Mouse (Mus musculus): ENCODE data around the gene Sun5. TPM values are rescaled to one million over a fixed set of nuclear protein-coding genes. Genes with fewer than 3 reads are reported as not detected.

Sun5 gene
- not detected in 2 replicates for polyA plus RNA-seq (2016; fragmentation: Nextera tagmentation; extraction: Ambion mirVana)

DNA sequence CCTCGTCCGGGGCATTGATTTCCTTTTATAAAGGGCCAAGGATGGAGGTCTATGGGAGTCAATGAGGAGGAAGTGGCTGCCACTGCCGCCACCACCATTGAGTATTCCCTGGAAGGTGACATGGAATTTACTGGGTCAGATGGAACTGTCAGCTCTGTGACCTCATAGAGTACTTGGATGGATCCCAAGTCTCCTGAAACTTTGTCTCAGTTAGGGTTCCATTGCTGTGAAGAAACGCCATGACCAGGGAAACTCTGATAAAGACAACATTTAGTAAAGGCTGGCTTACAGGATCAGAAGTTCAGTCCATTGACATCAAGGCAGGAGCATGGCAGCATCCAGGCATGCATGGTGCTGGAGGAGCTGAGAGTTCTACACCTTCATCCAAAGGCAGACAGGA lies at the start of gene Sun5:
Gene Sun5, minus strand, starts transcription at position 101 of the 400 bp plus-strand sequence.
- WGBS: 88% methylated on average over 4 of the region's 4 CpGs
- Histone ChIP-seq H3K4me1 (no peaks in the 10 kb centered on the region), H3K9ac (no peak within 1 kb of the TSS), H3K4me3 (no peak within 1 kb of the TSS), H3K36me3 (no peaks in the 10 kb centered on the region), H3K9me3 (no peaks in the 10 kb centered on the region), H3K27ac (no peak within 1 kb of the TSS), H3K27me3 (replicated peaks) (no peaks in the 10 kb centered on the region), H3K4me2 (replicated peaks) (no peak within 1 kb of the TSS)
- ATAC-seq (ENCODE audit: low FRiP score, low read depth): no peak

DNA sequence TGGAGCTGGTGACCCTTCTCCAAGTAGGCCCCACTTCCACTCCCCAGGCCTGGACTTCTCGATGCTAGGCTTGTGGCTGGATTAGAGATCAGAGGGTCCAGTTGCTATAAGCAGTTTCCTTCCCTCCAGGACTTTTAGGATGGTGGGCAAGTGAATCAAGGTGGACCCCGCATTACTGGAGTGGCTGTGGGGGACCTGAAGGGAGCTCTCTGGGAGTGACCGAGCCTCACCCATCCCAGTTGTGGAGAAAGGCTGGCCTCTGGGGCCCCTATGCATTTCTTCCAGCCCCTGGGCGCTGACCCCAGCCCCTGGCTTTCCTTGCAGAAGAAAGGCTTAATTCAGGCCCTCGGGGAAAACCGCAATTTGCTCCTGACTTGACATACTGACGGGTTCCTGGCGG lies 47.0 kb upstream of the Sun5 start, which contains the start of gene Bpifb3:
Gene Bpifb3, plus strand, starts transcription at position 301 of the 400 bp plus-strand sequence.
- Histone ChIP-seq H3K27me3 (replicated peaks) (no peaks in the 10 kb centered on the region), H3K9ac (no peak within 1 kb of the TSS), H3K4me2 (replicated peaks) (no peak within 1 kb of the TSS), H3K4me3 (no peak within 1 kb of the TSS), H3K9me3 (no peaks in the 10 kb centered on the region), H3K27ac (no peak within 1 kb of the TSS), H3K4me1 (no peaks in the 10 kb centered on the region), H3K36me3 (no peaks in the 10 kb centered on the region)
- ATAC-seq (ENCODE audit: low FRiP score, low read depth): no peak
- WGBS: 58% methylated on average over 8 of the region's 8 CpGs

DNA sequence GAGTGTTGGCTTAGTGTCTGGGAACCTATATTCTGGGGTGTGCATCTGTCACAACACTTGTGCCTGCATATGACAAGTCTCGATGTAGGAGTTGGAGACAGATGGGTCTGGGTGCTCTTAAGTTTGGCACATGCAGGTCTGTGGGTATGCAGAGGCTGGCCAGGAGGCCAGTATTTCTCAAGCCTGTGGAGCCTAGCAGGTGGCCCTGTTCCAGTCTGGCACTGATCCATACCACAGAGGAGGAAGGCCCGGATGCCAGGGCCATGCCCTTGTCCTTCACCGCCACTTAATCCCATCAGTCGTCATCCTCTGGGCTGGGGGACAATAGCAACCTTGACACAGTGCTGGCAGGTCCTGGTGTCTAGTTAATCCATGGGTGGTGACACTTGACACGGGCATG lies 43.3 kb upstream of the Sun5 start:
- H3K27me3 ChIP-seq (replicated peaks): no peaks in the 10 kb centered on the region
- no peaks in the 10 kb centered on the region for H3K36me3 ChIP-seq
- WGBS: 83% methylated on average over 5 of the region's 5 CpGs
- H3K4me2 ChIP-seq (replicated peaks): no peak overlapping the region
- no peaks in the 10 kb centered on the region for H3K4me1 ChIP-seq
- ATAC-seq (ENCODE audit: low FRiP score, low read depth): no peak
- H3K9ac ChIP-seq: no peak overlapping the region
- H3K4me3 ChIP-seq: no peak overlapping the region
- no peak overlapping the region for H3K27ac ChIP-seq
- H3K9me3 ChIP-seq: no peaks in the 10 kb centered on the region

DNA sequence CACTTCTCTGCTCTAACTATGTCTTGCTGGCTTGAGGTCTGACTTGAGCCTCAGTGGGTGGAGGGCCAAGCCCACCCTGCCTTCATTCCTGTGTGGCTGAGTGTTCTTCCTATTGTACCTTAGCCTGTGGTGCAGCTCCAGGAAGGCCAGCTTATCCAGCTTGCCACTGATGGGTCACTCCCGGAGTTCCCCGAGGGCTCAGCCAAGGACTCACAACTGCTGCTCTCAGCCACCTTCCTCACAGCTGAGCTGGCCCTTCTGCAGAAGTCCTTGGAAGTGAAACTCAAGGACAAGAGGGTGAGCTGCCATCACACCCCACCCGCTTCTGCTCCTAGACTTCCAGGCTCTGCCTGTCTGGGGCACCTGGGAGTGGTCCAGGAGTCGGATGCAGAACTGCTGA lies 35.7 kb upstream of the Sun5 start:
- Histone ChIP-seq H3K4me1 (no peaks in the 10 kb centered on the region), H3K27ac (no peak overlapping the region), H3K27me3 (replicated peaks) (no peaks in the 10 kb centered on the region), H3K4me3 (no peak overlapping the region), H3K36me3 (no peaks in the 10 kb centered on the region), H3K9me3 (no peaks in the 10 kb centered on the region), H3K9ac (no peak overlapping the region), H3K4me2 (replicated peaks) (no peak overlapping the region)
- no peak for ATAC-seq (ENCODE audit: low FRiP score, low read depth)
- 96% methylated on average over 4 of the region's 4 CpGs for WGBS

DNA sequence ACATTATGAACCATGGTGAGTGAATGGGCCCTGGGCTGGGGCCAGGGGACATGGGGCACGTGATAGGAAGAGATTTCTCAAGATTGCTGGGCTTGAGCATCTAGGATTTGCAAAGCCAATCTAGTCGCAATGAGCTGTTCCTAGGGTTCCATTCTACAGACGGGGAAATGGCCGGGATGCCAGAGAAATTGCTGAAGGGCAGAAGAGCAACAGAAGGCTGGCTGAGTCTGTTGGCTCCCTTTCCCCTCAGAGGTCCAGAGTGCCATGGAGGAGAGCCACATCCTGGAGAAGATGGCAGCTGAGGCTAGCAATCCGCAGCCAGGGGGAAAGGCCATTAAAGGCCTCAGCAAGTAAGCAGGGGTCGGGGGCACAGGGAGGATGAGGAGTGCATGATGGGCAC lies 31.8 kb upstream of the Sun5 start:
- no peaks in the 10 kb centered on the region for H3K4me1 ChIP-seq
- H3K9me3 ChIP-seq: no peaks in the 10 kb centered on the region
- H3K27ac ChIP-seq: no peak overlapping the region
- no peak for ATAC-seq (ENCODE audit: low FRiP score, low read depth)
- H3K4me3 ChIP-seq: no peak overlapping the region
- no peak overlapping the region for H3K9ac ChIP-seq
- 81% methylated on average over 6 of the region's 6 CpGs for WGBS
- no peaks in the 10 kb centered on the region for H3K36me3 ChIP-seq
- no peaks in the 10 kb centered on the region for H3K27me3 ChIP-seq (replicated peaks)
- H3K4me2 ChIP-seq (replicated peaks): no peak overlapping the region

DNA sequence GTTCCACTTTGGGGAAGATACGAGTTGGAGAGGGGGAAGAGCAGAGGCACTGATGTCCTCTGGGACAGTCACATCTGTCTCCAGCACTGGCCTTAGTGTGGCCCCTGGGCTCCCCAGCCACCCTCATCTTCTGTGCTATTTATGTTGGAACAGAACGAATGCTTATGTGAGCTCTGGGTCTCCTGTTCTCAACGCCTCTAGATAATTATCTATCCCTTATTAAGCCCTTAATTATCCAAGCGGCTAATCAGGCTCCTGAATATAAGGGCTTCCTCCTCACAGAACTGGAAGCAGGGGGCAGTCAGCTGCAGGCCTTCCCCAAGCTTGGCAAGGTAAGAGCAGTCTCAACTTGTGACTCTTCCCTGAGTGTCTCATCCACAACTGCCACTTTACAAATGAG lies 29.2 kb upstream of the Sun5 start, which contains the start of gene Bpifb6:
Gene Bpifb6, plus strand, starts transcription at position 301 of the 400 bp plus-strand sequence.
- Histone ChIP-seq H3K27ac (no peak within 1 kb of the TSS), H3K36me3 (no peaks in the 10 kb centered on the region), H3K4me1 (no peaks in the 10 kb centered on the region), H3K9ac (no peak within 1 kb of the TSS), H3K9me3 (no peaks in the 10 kb centered on the region), H3K27me3 (replicated peaks) (no peaks in the 10 kb centered on the region), H3K4me3 (no peak within 1 kb of the TSS), H3K4me2 (replicated peaks) (no peak within 1 kb of the TSS)
- 85% methylated on average over 4 of the region's 4 CpGs for WGBS
- ATAC-seq (ENCODE audit: low FRiP score, low read depth): no peak

DNA sequence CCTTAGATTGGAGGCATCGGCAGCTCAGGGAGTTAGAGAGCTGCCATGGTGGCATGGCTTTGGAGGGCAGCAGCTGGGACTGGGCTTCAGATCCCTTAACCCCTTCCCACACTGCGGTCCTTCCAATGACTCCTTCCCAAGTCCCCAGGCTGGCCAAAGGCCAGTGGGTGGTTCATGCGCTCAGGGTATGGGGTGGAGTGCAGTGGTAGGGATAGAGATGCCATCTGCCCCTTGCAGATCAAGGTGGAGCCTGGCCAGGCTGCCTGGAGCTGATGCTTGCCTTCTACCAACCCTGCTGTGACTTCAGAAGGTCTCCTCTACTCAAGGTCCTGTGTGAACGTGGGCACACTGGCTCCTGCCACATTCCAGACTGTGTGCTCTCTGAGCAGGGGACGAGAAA lies 28.2 kb upstream of the Sun5 start:
- no peak overlapping the region for H3K9ac ChIP-seq
- 86% methylated on average over 5 of the region's 5 CpGs for WGBS
- H3K9me3 ChIP-seq: no peaks in the 10 kb centered on the region
- H3K4me3 ChIP-seq: no peak overlapping the region
- H3K27me3 ChIP-seq (replicated peaks): no peaks in the 10 kb centered on the region
- no peaks in the 10 kb centered on the region for H3K36me3 ChIP-seq
- no peak for ATAC-seq (ENCODE audit: low FRiP score, low read depth)
- H3K4me2 ChIP-seq (replicated peaks): no peak overlapping the region
- H3K27ac ChIP-seq: no peak overlapping the region
- H3K4me1 ChIP-seq: no peaks in the 10 kb centered on the region

DNA sequence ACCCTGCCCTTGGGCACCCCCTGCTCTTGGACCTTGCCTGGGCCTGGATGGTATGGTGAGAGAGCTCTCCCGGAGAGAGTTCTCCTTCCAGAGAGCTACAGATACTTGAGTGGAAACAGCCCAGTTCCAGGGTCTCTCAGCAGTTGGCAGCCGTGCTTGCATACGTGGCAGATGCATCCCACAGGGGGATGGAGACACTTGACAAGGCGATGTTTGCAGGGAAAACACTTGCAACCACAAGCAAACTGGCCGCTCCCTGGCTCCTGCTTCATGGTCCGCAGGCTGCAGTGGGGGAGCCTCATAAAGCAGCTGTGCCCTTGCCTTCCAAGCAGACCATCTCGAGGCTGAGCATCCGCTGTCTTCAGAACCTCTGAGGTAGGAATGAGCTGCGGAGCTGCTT lies 3.9 kb upstream of the Sun5 start, which contains the start of gene Bpifb2:
Gene Bpifb2, plus strand, starts transcription at position 301 of the 400 bp plus-strand sequence.
- no peak for ATAC-seq (ENCODE audit: low FRiP score, low read depth)
- no peak within 1 kb of the TSS for H3K4me3 ChIP-seq
- no peak within 1 kb of the TSS for H3K27ac ChIP-seq
- no peak within 1 kb of the TSS for H3K4me2 ChIP-seq (replicated peaks)
- H3K9ac ChIP-seq: no peak within 1 kb of the TSS
- no peaks in the 10 kb centered on the region for H3K36me3 ChIP-seq
- H3K9me3 ChIP-seq: no peaks in the 10 kb centered on the region
- 74% methylated on average over 9 of the region's 9 CpGs for WGBS
- no peaks in the 10 kb centered on the region for H3K4me1 ChIP-seq
- H3K27me3 ChIP-seq (replicated peaks): no peaks in the 10 kb centered on the region

DNA sequence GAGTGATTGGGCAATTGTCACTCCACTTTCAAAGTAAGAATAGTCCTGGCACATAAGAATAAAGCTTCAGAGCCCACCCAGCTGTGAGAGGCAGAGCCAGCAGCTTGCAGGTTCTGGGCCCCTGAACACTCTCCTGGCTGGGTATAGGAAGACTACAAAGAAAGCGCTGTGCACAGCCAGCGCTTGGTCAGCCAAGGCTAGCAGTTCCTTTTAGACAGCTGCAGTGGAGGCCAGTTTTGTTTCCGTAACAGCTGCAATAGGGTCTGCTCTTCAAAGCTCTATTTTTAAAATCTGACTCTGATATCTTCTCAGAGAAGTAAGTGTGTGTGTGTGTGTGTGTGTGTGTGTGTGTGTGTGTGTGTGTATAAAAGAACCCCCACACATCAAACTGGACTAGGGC lies 8.9 kb downstream of the Sun5 start:
- H3K4me2 ChIP-seq (replicated peaks): no peak overlapping the region
- 87% methylated on average over 3 of the region's 3 CpGs for WGBS
- no peak overlapping the region for H3K27ac ChIP-seq

DNA sequence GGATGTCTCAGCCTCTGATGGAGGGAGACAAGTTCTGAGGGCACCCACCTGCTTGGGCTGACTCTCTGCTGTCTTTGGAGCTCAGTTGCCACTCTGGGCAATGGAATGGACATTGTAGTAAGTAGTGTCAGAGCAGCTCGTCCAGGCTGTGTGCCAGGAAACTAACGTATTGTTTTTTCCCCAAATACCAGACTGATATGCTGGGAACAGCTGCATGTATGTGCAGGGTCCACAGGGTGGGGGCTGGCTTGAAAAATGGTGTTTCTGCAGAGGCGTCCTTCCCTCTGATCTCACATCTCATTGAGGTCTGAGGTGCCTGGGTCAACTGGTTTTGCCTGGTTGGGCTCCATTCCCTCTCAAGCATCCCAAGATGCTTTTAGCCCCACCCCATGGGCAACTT lies 10.2 kb downstream of the Sun5 start:
- no peak overlapping the region for H3K4me3 ChIP-seq
- H3K4me1 ChIP-seq: no peaks in the 10 kb centered on the region
- WGBS: 62% methylated on average over 3 of the region's 3 CpGs
- H3K27ac ChIP-seq: no peak overlapping the region
- no peak overlapping the region for H3K4me2 ChIP-seq (replicated peaks)
- H3K36me3 ChIP-seq: no peaks in the 10 kb centered on the region
- no peak for ATAC-seq (ENCODE audit: low FRiP score, low read depth)
- H3K9ac ChIP-seq: no peak overlapping the region
- H3K27me3 ChIP-seq (replicated peaks): no peaks in the 10 kb centered on the region
- H3K9me3 ChIP-seq: no peaks in the 10 kb centered on the region

More for the DNA sequence above, 8.9 kb downstream of the Sun5 start:
- no peaks in the 10 kb centered on the region for H3K27me3 ChIP-seq (replicated peaks)
- ATAC-seq (ENCODE audit: low FRiP score, low read depth): no peak
- no peak overlapping the region for H3K4me3 ChIP-seq
- H3K36me3 ChIP-seq: no peaks in the 10 kb centered on the region
- H3K4me1 ChIP-seq: no peaks in the 10 kb centered on the region
- H3K9me3 ChIP-seq: no peaks in the 10 kb centered on the region
- no peak overlapping the region for H3K9ac ChIP-seq

DNA sequence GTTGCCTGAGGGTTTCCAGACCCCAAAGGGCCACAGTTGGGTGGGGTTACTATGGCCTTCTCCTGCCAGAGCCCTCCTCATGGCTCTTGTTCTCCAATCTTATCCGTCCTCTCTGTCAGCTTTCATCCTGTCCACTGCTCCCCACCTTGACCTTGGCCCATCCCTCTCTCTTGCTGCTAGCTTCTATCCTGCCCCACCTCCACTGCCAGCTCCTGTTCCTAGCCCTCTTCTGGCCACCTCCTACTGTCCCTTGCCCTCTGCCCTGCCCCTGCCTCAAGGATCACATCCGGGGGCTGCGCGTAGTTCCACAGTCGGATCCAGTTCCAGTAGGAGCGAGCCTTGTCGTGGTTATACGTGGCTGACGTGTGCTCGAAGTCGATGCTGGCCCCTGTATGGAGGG lies 10.6 kb downstream of the Sun5 start:
- Histone ChIP-seq H3K9ac (no peak overlapping the region), H3K27me3 (replicated peaks) (no peaks in the 10 kb centered on the region), H3K9me3 (no peaks in the 10 kb centered on the region), H3K4me1 (no peaks in the 10 kb centered on the region), H3K4me2 (replicated peaks) (no peak overlapping the region), H3K4me3 (no peak overlapping the region), H3K27ac (no peak overlapping the region), H3K36me3 (no peaks in the 10 kb centered on the region)
- 90% methylated on average over 11 of the region's 11 CpGs for WGBS
- ATAC-seq (ENCODE audit: low FRiP score, low read depth): no peak

DNA sequence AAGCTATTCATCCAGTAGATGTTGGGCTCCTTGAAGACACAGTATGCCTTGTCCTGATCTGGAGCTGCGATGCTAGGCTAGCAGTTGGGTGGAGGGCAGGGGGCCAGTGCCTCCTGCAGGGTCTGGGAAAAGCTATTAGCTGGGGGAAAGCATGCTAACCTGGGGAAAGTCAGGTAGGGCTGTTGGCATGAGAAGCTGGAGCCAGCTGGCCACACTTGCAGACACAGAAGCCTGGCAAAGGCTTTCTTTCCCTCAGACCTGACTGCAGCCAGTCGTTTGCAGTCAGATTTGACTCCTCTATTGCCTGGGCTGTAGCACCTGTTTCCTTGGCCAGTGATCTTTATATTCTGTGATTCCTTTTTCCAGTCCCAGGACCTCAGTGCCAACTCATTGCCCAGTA lies 11.3 kb downstream of the Sun5 start:
- Histone ChIP-seq H3K27me3 (replicated peaks) (no peaks in the 10 kb centered on the region), H3K4me3 (no peak overlapping the region), H3K4me1 (no peaks in the 10 kb centered on the region), H3K36me3 (no peaks in the 10 kb centered on the region), H3K9ac (no peak overlapping the region), H3K9me3 (no peaks in the 10 kb centered on the region), H3K4me2 (replicated peaks) (no peak overlapping the region), H3K27ac (no peak overlapping the region)
- no peak for ATAC-seq (ENCODE audit: low FRiP score, low read depth)
- 70% methylated on average over 2 of the region's 2 CpGs for WGBS

DNA sequence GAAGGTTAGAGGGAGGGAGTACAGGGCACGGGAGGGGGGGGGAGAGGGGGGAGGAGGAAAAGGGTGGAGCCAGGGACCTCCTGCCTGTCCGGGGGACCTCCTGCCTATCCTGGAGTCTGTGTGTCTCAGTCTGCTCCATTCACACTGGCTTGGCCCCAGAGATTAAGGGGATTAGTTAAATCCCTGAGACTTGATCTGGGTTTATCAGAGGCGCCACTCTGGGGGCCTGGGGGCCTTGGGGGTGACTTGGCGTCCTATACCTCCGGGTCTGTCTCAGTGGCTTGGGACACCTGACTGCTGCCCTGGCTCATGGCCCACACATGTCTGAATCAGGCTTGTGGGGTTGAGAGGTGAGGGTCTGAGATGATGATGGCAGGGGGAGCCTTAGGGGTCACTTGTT lies 17.3 kb downstream of the Sun5 start:
- Histone ChIP-seq H3K4me2 (replicated peaks) (no peak overlapping the region), H3K9ac (no peak overlapping the region), H3K27ac (no peak overlapping the region), H3K9me3 (0 out of 2 replicates have a peak, but pooled peaks cover 3% of the 10 kb centered on the region), H3K27me3 (replicated peaks) (no peaks in the 10 kb centered on the region), H3K4me1 (no peaks in the 10 kb centered on the region), H3K4me3 (no peak overlapping the region), H3K36me3 (no peaks in the 10 kb centered on the region)
- 30% methylated on average over 5 of the region's 5 CpGs for WGBS
- ATAC-seq (ENCODE audit: low FRiP score, low read depth): no peak
